Mouse (Mus musculus): Measurements from ENCODE around the gene 1700028K03Rik. TPM values are rescaled to one million over a fixed set of nuclear protein-coding genes. Genes with fewer than 3 reads are reported as not detected.

1700028K03Rik gene
- polyA plus RNA-seq (2015; fragmentation: Nextera tagmentation; extraction: Ambion mirVana): 0.05 and 0.21 TPM in 2 replicates

- H3K4me1 ChIP-seq (replicated peaks): no peaks in the 10 kb centered on the region
- no peak for ATAC-seq
- no peak within 1 kb of the TSS for H3K27ac ChIP-seq
- no peak within 1 kb of the TSS for H3K4me3 ChIP-seq (replicated peaks)
- H3K27me3 ChIP-seq (replicated peaks): no peaks in the 10 kb centered on the region
- no peaks in the 10 kb centered on the region for H3K36me3 ChIP-seq
- 75% methylated on average over 15 of the region's 15 CpGs for WGBS
- H3K9me3 ChIP-seq: no peaks in the 10 kb centered on the region
- no peak within 1 kb of the TSS for H3K9ac ChIP-seq
- H3K4me2 ChIP-seq (replicated peaks): no peak within 1 kb of the TSS
Measured at GRCm38 (mm10) chr5:107534581-107534980, at the start of gene 1700028K03Rik. Gene 1700028K03Rik, plus strand, starts transcription at chr5:107534709.

GRCm38 (mm10) chr5:107488996-107489395, 45.5 kb upstream of the 1700028K03Rik start:
- no peaks in the 10 kb centered on the region for H3K36me3 ChIP-seq
- H3K4me3 ChIP-seq (replicated peaks): no peak overlapping the region
- no peaks in the 10 kb centered on the region for H3K9me3 ChIP-seq
- no peaks in the 10 kb centered on the region for H3K4me1 ChIP-seq (replicated peaks)
- H3K9ac ChIP-seq: no peak overlapping the region
- no peak overlapping the region for H3K27ac ChIP-seq
- no peak for ATAC-seq
- H3K27me3 ChIP-seq (replicated peaks): no peaks in the 10 kb centered on the region
- no peak overlapping the region for H3K4me2 ChIP-seq (replicated peaks)
- 57% methylated on average over 4 of the region's 4 CpGs for WGBS

- H3K9ac ChIP-seq: no peak overlapping the region
- no peak overlapping the region for H3K4me3 ChIP-seq (replicated peaks)
- no peak for ATAC-seq
- H3K4me2 ChIP-seq (replicated peaks): no peak overlapping the region
- 67% methylated on average over 9 of the region's 9 CpGs for WGBS
- H3K9me3 ChIP-seq: no peaks in the 10 kb centered on the region
- H3K27ac ChIP-seq: no peak overlapping the region
- no peaks in the 10 kb centered on the region for H3K4me1 ChIP-seq (replicated peaks)
- no peaks in the 10 kb centered on the region for H3K36me3 ChIP-seq
- no peaks in the 10 kb centered on the region for H3K27me3 ChIP-seq (replicated peaks)
Measured at GRCm38 (mm10) chr5:107491036-107491435, 43.5 kb upstream of the 1700028K03Rik start.

GRCm38 (mm10) chr5:107492471-107492870, 42.0 kb upstream of the 1700028K03Rik start:
- Histone ChIP-seq H3K4me1 (replicated peaks) (no peaks in the 10 kb centered on the region), H3K9me3 (no peaks in the 10 kb centered on the region), H3K4me3 (replicated peaks) (no peak overlapping the region), H3K27me3 (replicated peaks) (no peaks in the 10 kb centered on the region), H3K36me3 (no peaks in the 10 kb centered on the region), H3K27ac (no peak overlapping the region), H3K4me2 (replicated peaks) (no peak overlapping the region), H3K9ac (no peak overlapping the region)
- WGBS: 93% methylated on average over 2 of the region's 2 CpGs
- no peak for ATAC-seq

GRCm38 (mm10) chr5:107494759-107495158, 39.8 kb upstream of the 1700028K03Rik start:
- no peaks in the 10 kb centered on the region for H3K36me3 ChIP-seq
- H3K9ac ChIP-seq: no peak overlapping the region
- H3K9me3 ChIP-seq: no peaks in the 10 kb centered on the region
- H3K4me2 ChIP-seq (replicated peaks): no peak overlapping the region
- no peak for ATAC-seq
- 98% methylated on average over 5 of the region's 5 CpGs for WGBS
- H3K4me3 ChIP-seq (replicated peaks): no peak overlapping the region
- H3K4me1 ChIP-seq (replicated peaks): no peaks in the 10 kb centered on the region
- no peak overlapping the region for H3K27ac ChIP-seq
- H3K27me3 ChIP-seq (replicated peaks): no peaks in the 10 kb centered on the region

GRCm38 (mm10) chr5:107496047-107496446, 38.5 kb upstream of the 1700028K03Rik start:
- 85% methylated on average over 2 of the region's 2 CpGs for WGBS
- no peaks in the 10 kb centered on the region for H3K4me1 ChIP-seq (replicated peaks)
- H3K36me3 ChIP-seq: 0 out of 2 replicates have a peak, but pooled peaks cover 2% of the 10 kb centered on the region
- no peak overlapping the region for H3K27ac ChIP-seq
- ATAC-seq: no peak
- no peaks in the 10 kb centered on the region for H3K27me3 ChIP-seq (replicated peaks)
- H3K9me3 ChIP-seq: no peaks in the 10 kb centered on the region
- H3K4me2 ChIP-seq (replicated peaks): no peak overlapping the region
- H3K4me3 ChIP-seq (replicated peaks): no peak overlapping the region
- H3K9ac ChIP-seq: no peak overlapping the region

- no peaks in the 10 kb centered on the region for H3K9me3 ChIP-seq
Measured at GRCm38 (mm10) chr5:107497519-107498501, 36.7 kb upstream of the 1700028K03Rik start.

GRCm38 (mm10) chr5:107498806-107499310, 35.7 kb upstream of the 1700028K03Rik start:
- Histone ChIP-seq H3K4me1 (replicated peaks) (no peaks in the 10 kb centered on the region), H3K4me2 (replicated peaks) (no peak overlapping the region), H3K9ac (no peak overlapping the region), H3K27ac (no peak overlapping the region), H3K9me3 (no peaks in the 10 kb centered on the region), H3K36me3 (0 out of 2 replicates have a peak, but pooled peaks cover 3% of the 10 kb centered on the region), H3K4me3 (replicated peaks) (no peak overlapping the region), H3K27me3 (replicated peaks) (no peaks in the 10 kb centered on the region)
- 75% methylated on average over 5 of the region's 5 CpGs for WGBS
- ATAC-seq: no peak

More at GRCm38 (mm10) chr5:107497519-107498501, 36.7 kb upstream of the 1700028K03Rik start:
- no peaks in the 10 kb centered on the region for H3K4me1 ChIP-seq (replicated peaks)
- no peak overlapping the region for H3K4me2 ChIP-seq (replicated peaks)
- H3K4me3 ChIP-seq (replicated peaks): no peak overlapping the region
- no peaks in the 10 kb centered on the region for H3K27me3 ChIP-seq (replicated peaks)
- H3K27ac ChIP-seq: no peak overlapping the region
- ATAC-seq: peak; percentile 75
- no peak overlapping the region for H3K9ac ChIP-seq
- 65% methylated on average over 10 of the region's 10 CpGs for WGBS
- H3K36me3 ChIP-seq: 0 out of 2 replicates have a peak, but pooled peaks cover 3% of the 10 kb centered on the region

- H3K4me2 ChIP-seq (replicated peaks): no peak overlapping the region
- H3K4me1 ChIP-seq (replicated peaks): no peaks in the 10 kb centered on the region
- no peaks in the 10 kb centered on the region for H3K9me3 ChIP-seq
- no peak overlapping the region for H3K27ac ChIP-seq
- 86% methylated on average over 5 of the region's 5 CpGs for WGBS
- 0 out of 2 replicates have a peak, but pooled peaks cover 3% of the 10 kb centered on the region for H3K36me3 ChIP-seq
- no peaks in the 10 kb centered on the region for H3K27me3 ChIP-seq (replicated peaks)
- H3K9ac ChIP-seq: no peak overlapping the region
- H3K4me3 ChIP-seq (replicated peaks): no peak overlapping the region
- ATAC-seq: no peak
Measured at GRCm38 (mm10) chr5:107499891-107500535, 34.5 kb upstream of the 1700028K03Rik start.

- no peak for ATAC-seq
- H3K4me1 ChIP-seq (replicated peaks): no peaks in the 10 kb centered on the region
- WGBS: 81% methylated on average over 1 of the region's 1 CpGs
- 0 out of 2 replicates have a peak, but pooled peaks cover 3% of the 10 kb centered on the region for H3K36me3 ChIP-seq
- H3K27ac ChIP-seq: no peak overlapping the region
- H3K9ac ChIP-seq: no peak overlapping the region
- H3K4me2 ChIP-seq (replicated peaks): no peak overlapping the region
- no peaks in the 10 kb centered on the region for H3K9me3 ChIP-seq
- no peak overlapping the region for H3K4me3 ChIP-seq (replicated peaks)
- H3K27me3 ChIP-seq (replicated peaks): no peaks in the 10 kb centered on the region
Measured at GRCm38 (mm10) chr5:107500741-107501140, 33.8 kb upstream of the 1700028K03Rik start.

GRCm38 (mm10) chr5:107507321-107507720, 27.2 kb upstream of the 1700028K03Rik start, which contains the start of gene Gm42669:
Gene Gm42669, plus strand, starts transcription at chr5:107507621.
- H3K27me3 ChIP-seq (replicated peaks): no peaks in the 10 kb centered on the region
- H3K4me3 ChIP-seq (replicated peaks): no peak within 1 kb of the TSS
- no peaks in the 10 kb centered on the region for H3K9me3 ChIP-seq
- no peak within 1 kb of the TSS for H3K9ac ChIP-seq
- H3K4me1 ChIP-seq (replicated peaks): no peaks in the 10 kb centered on the region
- ATAC-seq: no peak
- H3K4me2 ChIP-seq (replicated peaks): no peak within 1 kb of the TSS
- H3K36me3 ChIP-seq: no peaks in the 10 kb centered on the region
- 69% methylated on average over 4 of the region's 4 CpGs for WGBS
- no peak within 1 kb of the TSS for H3K27ac ChIP-seq

GRCm38 (mm10) chr5:107510503-107510902, 24.0 kb upstream of the 1700028K03Rik start:
- Histone ChIP-seq H3K27ac (no peak overlapping the region), H3K27me3 (replicated peaks) (no peaks in the 10 kb centered on the region), H3K9me3 (no peaks in the 10 kb centered on the region), H3K4me2 (replicated peaks) (no peak overlapping the region), H3K4me1 (replicated peaks) (no peaks in the 10 kb centered on the region), H3K4me3 (replicated peaks) (no peak overlapping the region), H3K9ac (no peak overlapping the region), H3K36me3 (no peaks in the 10 kb centered on the region)
- 83% methylated on average over 10 of the region's 10 CpGs for WGBS
- no peak for ATAC-seq
